Mouse (Mus musculus): ENCODE measurements around the gene P3h1. TPM values are rescaled to one million over a fixed set of nuclear protein-coding genes. Genes with fewer than 3 reads are reported as not detected.
"Not testable (repeated sequence)": the region's sequence is repeated elsewhere in the genome, so short reads cannot be mapped to it uniquely, and the experiment has no call there.

Gene P3h1
- polyA plus RNA-seq, 1 experiment from 2014 or later, result 28.5 TPM

DNA sequence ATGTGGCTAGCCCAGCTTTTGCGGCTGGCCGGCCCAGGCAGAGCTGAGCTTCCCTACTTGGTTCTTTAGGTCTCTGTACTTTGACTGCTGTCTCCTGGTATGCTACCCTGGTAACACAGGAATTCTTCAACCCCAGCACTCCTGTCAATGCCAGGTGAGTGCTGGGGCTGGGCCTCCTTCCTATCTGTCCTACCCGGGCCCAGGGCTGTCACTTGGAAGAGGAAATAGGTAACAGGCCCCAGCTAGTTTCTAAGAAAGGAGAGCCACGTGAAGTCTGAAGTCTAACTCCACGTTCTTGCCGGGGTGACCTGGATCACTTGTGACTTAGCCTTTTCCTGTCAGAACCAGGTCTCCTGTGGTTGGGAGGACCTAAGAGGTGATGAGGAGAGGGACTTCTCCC lies 24.4 kb downstream of the P3h1 start:
- no peak overlapping the region for H3K4me2 ChIP-seq (replicated peaks)
- H3K27ac ChIP-seq, result 0 out of 2 replicates have a peak overlapping the region, but pooled peaks have one; percentile 15
- H3K4me1 ChIP-seq (replicated peaks), result peaks cover 6% of the 10 kb centered on the region; the same call in 1 of the 2 replicates
- ATAC-seq, result peak; percentile 56
- H3K4me3 ChIP-seq (replicated peaks), result no peak overlapping the region
- H3K36me3 ChIP-seq, result no peaks in the 10 kb centered on the region
- WGBS, result 54% methylated on average over 6 of the region's 6 CpGs
- no peak overlapping the region for H3K9ac ChIP-seq
- no peaks in the 10 kb centered on the region for H3K27me3 ChIP-seq (replicated peaks)
- no peaks in the 10 kb centered on the region for H3K9me3 ChIP-seq

DNA sequence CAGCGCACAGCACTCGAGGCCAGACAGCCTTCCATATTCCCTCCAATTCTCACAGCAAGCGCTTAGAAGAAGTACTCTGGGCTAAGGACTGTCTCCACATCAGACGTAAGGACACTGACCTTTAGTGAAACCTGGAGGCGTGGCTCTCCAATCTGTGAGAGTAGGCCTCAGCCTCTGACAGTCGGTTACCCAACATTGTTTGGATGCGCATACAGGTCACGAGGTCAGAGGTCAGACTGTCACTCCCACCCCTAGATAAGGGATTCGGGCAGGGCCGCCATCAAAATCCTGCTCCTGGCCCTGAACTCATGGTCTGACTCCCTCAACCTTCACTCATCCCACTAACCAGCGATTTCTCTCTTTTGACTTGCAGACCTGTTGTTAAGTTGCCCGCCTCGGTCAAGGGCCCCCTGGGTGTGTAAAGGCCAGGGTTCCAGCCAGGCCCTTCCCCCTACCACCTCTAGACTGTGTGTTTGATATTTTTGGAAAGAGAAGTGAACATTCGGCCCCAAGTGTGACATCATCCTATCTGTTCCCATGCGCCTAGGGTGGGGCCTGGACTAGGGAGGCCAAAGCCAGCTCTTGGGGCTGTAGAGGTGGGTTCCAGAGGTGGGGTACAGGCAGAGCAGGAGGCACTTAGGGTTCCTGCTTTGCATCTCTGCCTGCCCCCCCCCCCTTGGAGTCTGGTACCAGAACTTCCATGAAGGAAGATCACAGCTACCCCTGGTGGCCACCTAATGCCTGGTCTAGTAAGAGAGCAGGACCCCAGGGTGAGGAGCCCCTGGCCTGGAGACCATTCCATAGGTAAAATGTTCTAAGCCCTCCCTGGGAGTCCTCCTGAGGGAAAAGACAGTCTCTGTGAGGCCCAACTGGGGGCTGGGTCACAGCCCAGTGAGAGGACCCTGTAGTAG lies 26.9 kb downstream of the P3h1 start:
- H3K4me3 ChIP-seq (replicated peaks), result no peak overlapping the region
- no peak overlapping the region for H3K27ac ChIP-seq
- 0 out of 2 replicates have a peak, but pooled peaks cover 2% of the 10 kb centered on the region for H3K4me1 ChIP-seq (replicated peaks)
- H3K36me3 ChIP-seq, result no peaks in the 10 kb centered on the region
- H3K4me2 ChIP-seq (replicated peaks), result no peak overlapping the region
- ATAC-seq, result no peak
- H3K9ac ChIP-seq, result no peak overlapping the region
- H3K27me3 ChIP-seq (replicated peaks), result no peaks in the 10 kb centered on the region
- no peaks in the 10 kb centered on the region for H3K9me3 ChIP-seq
- WGBS, result 80% methylated on average over 15 of the region's 15 CpGs

DNA sequence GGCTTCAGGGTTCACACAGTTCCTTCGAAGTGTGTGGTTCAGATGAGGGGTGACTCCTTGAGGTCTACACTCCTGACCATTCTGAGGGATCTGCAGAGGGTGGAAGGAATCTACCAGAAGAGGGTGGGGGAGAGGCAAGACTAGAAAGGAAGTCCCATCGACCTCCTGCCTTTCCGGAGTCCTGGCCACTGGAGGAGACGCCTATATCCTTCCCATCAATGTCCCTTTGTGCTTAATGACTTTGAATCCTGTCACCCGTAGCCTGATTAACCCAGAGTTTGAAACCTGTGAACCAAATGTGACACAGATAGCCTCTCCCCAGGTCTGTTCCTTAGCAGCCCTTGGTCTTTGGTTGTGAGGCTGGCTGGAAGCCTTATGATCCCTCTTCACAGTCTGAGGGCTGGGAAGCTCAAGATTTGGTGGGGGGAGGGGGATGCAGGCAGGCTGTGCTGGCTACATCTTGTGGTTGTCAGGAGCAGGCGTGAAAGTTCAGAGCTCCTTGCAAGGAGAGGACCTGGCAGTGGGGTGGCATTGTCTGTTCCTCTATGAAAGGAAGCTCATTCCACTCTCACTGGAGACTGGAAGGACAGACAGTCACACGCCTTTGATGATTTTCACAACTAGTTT lies 28.5 kb downstream of the P3h1 start:
- Histone ChIP-seq H3K27me3 (replicated peaks) (no peaks in the 10 kb centered on the region), H3K36me3 (no peaks in the 10 kb centered on the region), H3K4me2 (replicated peaks) (no peak overlapping the region), H3K9me3 (no peaks in the 10 kb centered on the region), H3K4me3 (replicated peaks) (no peak overlapping the region), H3K9ac (no peak overlapping the region), H3K4me1 (replicated peaks) (0 out of 2 replicates have a peak, but pooled peaks cover 2% of the 10 kb centered on the region), H3K27ac (no peak overlapping the region)
- ATAC-seq, result no peak
- 51% methylated on average over 7 of the region's 7 CpGs for WGBS

DNA sequence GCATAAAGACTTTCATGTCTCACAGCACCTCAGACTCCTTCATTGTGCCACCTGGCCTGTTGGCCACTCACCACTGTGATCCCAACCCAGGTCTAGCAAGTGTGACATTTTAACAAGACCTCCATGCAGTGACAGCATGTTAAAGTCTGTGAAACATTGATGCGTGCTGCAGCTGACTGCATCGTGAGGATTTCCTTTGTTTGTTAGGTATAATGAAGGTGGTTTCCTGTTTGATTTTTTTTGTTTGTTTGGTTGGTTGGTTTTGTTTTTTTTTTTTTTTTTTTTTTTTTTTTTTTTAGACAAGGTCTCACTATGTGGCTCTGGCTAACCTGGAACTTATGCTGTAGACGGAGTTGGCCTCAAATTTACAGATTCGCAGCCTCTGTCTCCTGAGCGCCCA lies 29.8 kb downstream of the P3h1 start:
- 85% methylated on average over 5 of the region's 5 CpGs for WGBS
- H3K27me3 ChIP-seq (replicated peaks), result no peaks in the 10 kb centered on the region
- ATAC-seq, result no peak

DNA sequence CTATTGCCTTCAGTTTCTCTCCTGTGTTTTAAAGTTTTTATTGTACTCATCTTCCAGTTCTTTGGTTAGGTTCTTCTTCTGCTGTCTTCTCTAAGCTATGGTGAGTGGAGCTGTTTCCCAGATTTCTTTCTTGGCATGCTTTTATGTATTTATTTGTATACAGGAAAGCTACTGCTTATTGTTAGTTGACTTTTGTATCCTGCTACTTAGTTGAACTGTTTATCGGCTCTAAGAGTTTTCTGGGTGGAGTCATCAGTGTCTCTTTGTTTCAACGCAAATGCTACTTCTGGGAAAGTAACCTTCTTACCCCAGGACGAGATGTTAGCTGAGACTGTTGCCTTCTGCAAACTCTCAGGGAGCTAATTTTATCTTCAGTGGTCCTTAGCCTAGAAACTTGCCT lies 30.7 kb downstream of the P3h1 start:
- no peak overlapping the region for H3K4me2 ChIP-seq (replicated peaks)
- no peak for ATAC-seq
- H3K27me3 ChIP-seq (replicated peaks), result no peaks in the 10 kb centered on the region
- H3K36me3 ChIP-seq, result no peaks in the 10 kb centered on the region
- 63% methylated on average over 3 of the region's 3 CpGs for WGBS
- H3K9me3 ChIP-seq, result no peaks in the 10 kb centered on the region
- H3K27ac ChIP-seq, result no peak overlapping the region
- no peak overlapping the region for H3K4me3 ChIP-seq (replicated peaks)
- 0 out of 2 replicates have a peak, but pooled peaks cover 2% of the 10 kb centered on the region for H3K4me1 ChIP-seq (replicated peaks)
- no peak overlapping the region for H3K9ac ChIP-seq

More for the DNA sequence above, 29.8 kb downstream of the P3h1 start:
- no peaks in the 10 kb centered on the region for H3K36me3 ChIP-seq
- H3K9me3 ChIP-seq, result no peaks in the 10 kb centered on the region
- no peak overlapping the region for H3K4me3 ChIP-seq (replicated peaks)
- H3K9ac ChIP-seq, result no peak overlapping the region
- no peak overlapping the region for H3K27ac ChIP-seq
- H3K4me1 ChIP-seq (replicated peaks), result 0 out of 2 replicates have a peak, but pooled peaks cover 2% of the 10 kb centered on the region
- no peak overlapping the region for H3K4me2 ChIP-seq (replicated peaks)

DNA sequence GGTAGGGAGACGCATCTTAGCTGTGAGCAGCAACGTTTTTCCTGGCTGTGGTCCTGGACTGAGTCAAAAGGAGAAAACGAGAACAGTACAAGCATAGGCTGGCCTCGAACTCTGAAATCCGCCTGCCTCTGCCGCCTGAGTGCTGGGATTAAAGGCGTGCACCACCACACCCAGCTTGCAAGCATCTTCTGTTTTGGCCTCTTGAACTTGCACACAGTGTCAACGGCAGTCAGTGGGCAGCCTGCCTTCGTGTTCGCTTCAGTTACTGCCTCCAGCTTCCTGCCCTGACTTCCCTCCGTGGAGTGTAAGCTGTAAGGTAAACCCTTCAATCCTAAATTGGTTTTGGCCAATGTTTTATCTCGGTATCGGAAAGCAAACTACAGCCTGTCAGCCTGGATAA lies 33.9 kb downstream of the P3h1 start:
- 0 out of 2 replicates have a peak, but pooled peaks cover 7% of the 10 kb centered on the region for H3K36me3 ChIP-seq
- H3K9ac ChIP-seq, result no peak overlapping the region
- no peak overlapping the region for H3K4me2 ChIP-seq (replicated peaks)
- H3K27ac ChIP-seq, result no peak overlapping the region
- H3K4me1 ChIP-seq (replicated peaks), result no peaks in the 10 kb centered on the region
- H3K9me3 ChIP-seq, result no peaks in the 10 kb centered on the region
- ATAC-seq, result no peak
- no peak overlapping the region for H3K4me3 ChIP-seq (replicated peaks)
- 71% methylated on average over 13 of the region's 13 CpGs for WGBS
- no peaks in the 10 kb centered on the region for H3K27me3 ChIP-seq (replicated peaks)

DNA sequence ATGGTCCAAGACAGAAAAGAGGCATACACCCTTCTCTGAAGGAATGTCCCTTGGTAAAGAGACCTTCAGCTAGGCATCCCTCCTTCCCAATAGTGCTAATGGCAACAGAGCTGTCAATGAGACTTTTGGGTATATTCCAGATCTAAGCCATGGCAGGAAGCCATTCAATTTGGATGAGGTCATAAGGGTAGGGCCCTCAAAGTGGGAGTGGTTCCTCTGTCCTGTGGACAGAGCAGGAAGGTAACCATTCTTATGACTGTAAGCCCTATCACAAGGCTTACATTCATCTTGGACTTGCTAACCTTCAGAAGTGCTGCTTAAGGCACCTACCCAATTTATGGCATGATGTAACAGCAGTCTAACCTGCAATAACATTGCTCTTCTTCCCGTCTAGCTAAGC lies 41.9 kb downstream of the P3h1 start:
- H3K9me3 ChIP-seq, result no peaks in the 10 kb centered on the region
- H3K27me3 ChIP-seq (replicated peaks), result no peaks in the 10 kb centered on the region
- H3K4me1 ChIP-seq (replicated peaks), result no peaks in the 10 kb centered on the region
- no peak overlapping the region for H3K4me2 ChIP-seq (replicated peaks)
- no peak overlapping the region for H3K4me3 ChIP-seq (replicated peaks)
- H3K9ac ChIP-seq, result no peak overlapping the region
- ATAC-seq, result 0 out of 2 replicates have a peak, but pooled peaks have one; percentile 37
- peaks cover 52% of the 10 kb centered on the region; the same call in 1 of the 2 replicates for H3K36me3 ChIP-seq
- 60% methylated on average over 1 of the region's 1 CpGs for WGBS
- no peak overlapping the region for H3K27ac ChIP-seq

DNA sequence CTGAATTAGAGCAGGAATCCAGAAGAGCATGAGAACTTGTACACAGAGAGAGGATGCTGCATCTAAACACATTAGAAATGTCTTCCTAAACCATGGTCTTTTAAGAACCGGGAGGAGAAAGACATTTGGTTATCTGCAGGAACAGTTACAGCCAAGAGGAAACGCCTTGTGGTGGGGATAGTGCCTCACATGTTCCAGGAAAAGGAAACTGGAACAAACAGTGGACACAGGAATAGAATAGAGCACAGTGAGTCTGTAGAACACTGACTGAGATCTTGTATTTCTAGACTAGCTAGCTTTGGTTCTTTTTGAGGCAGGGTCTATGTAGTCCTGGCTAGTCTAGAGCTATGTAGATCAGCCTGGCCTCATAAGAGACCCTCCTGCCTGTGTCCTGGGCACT lies 42.5 kb downstream of the P3h1 start:
- no peak overlapping the region for H3K27ac ChIP-seq
- H3K4me1 ChIP-seq (replicated peaks), result no peaks in the 10 kb centered on the region
- no peaks in the 10 kb centered on the region for H3K9me3 ChIP-seq
- H3K4me2 ChIP-seq (replicated peaks), result no peak overlapping the region
- H3K4me3 ChIP-seq (replicated peaks), result no peak overlapping the region
- ATAC-seq, result no peak
- H3K9ac ChIP-seq, result no peak overlapping the region
- no peaks in the 10 kb centered on the region for H3K27me3 ChIP-seq (replicated peaks)
- peaks cover 54% of the 10 kb centered on the region; the same call in 1 of the 2 replicates for H3K36me3 ChIP-seq
- WGBS, result 61% methylated on average over 2 of the region's 2 CpGs

DNA sequence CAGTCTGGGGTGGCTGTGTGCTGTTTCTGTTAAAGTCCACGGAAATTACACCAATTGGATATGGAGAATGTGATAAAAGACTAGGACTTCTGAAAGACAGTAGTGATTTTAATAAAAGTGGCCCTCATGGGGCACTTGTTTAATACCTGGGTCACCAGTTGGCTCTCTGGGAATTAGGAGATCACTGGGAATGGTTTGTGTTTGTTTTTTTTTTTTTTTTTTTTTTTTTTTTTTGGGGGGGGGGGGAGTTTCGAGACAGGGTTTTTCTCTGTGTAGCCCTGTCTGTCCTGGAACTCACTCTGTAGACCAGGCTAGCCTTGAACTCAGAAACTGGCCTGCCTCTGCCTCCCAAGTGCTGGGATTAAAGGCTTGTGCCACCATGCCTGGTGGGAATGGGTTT lies 43.0 kb downstream of the P3h1 start:
- H3K27me3 ChIP-seq (replicated peaks), result no peaks in the 10 kb centered on the region
- no peaks in the 10 kb centered on the region for H3K4me1 ChIP-seq (replicated peaks)
- no peak for ATAC-seq
- 69% methylated on average over 2 of the region's 2 CpGs for WGBS
- peaks cover 54% of the 10 kb centered on the region for H3K36me3 ChIP-seq
- no peaks in the 10 kb centered on the region for H3K9me3 ChIP-seq
- H3K4me2 ChIP-seq (replicated peaks), result no peak overlapping the region
- H3K9ac ChIP-seq, result no peak overlapping the region
- H3K27ac ChIP-seq, result no peak overlapping the region
- no peak overlapping the region for H3K4me3 ChIP-seq (replicated peaks)

DNA sequence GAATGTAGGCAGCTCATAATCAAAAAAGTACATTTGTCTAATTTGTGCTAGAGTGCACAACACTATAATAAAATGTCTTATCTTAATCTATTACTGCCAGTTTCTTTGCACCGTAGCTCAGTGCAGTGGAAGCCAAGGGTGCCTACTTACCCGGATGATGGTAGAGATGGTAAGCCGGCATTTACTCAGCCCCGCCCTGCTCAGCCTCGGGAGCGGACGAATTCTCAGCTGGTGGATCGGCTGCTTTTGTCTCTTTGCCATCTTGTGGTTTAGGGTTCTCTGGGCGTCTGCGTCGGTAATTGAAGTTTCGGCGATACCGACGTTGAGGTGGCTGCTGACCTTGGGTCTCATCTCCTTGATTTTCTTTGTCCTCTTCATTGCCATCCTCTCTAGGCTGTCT lies 46.1 kb downstream of the P3h1 start:
- H3K4me2 ChIP-seq (replicated peaks); H3K9me3 ChIP-seq; ATAC-seq; H3K27me3 ChIP-seq (replicated peaks); H3K4me3 ChIP-seq (replicated peaks); H3K27ac ChIP-seq; H3K9ac ChIP-seq; H3K4me1 ChIP-seq (replicated peaks): not testable (repeated sequence)
- peaks cover 60% of the 10 kb centered on the region for H3K36me3 ChIP-seq
- 81% methylated on average over 15 of the region's 15 CpGs for WGBS

DNA sequence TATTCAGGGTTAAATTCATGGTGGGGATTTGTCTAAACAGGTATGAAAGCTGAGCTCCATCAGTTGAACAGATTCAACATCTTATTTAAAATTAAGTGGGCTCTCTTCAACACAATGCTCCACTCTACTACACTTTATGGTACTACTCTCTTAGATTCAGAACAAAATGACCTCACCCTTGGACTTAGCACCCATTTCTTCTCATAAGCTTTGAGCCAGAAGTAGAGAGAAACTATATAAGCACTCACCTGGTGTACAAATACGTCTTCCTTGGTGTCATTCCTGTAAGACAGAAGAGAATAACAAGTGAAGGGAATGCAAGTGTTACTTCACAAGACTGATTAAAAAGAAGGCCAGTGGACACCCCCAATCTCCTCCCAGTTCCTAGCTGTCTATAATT lies 52.1 kb downstream of the P3h1 start:
- peak; percentile 86 for ATAC-seq
- Histone ChIP-seq H3K9me3 (no peaks in the 10 kb centered on the region), H3K27ac (peak overlapping the region; percentile 20; the same call in 1 of the 2 replicates), H3K9ac (no peak overlapping the region), H3K27me3 (replicated peaks) (no peaks in the 10 kb centered on the region), H3K4me2 (replicated peaks) (peak overlapping the region; percentile 27), H3K36me3 (peaks cover 26% of the 10 kb centered on the region), H3K4me1 (replicated peaks) (0 out of 2 replicates have a peak, but pooled peaks cover 4% of the 10 kb centered on the region), H3K4me3 (replicated peaks) (no peak overlapping the region)
- WGBS, result 65% methylated on average over 1 of the region's 1 CpGs

DNA sequence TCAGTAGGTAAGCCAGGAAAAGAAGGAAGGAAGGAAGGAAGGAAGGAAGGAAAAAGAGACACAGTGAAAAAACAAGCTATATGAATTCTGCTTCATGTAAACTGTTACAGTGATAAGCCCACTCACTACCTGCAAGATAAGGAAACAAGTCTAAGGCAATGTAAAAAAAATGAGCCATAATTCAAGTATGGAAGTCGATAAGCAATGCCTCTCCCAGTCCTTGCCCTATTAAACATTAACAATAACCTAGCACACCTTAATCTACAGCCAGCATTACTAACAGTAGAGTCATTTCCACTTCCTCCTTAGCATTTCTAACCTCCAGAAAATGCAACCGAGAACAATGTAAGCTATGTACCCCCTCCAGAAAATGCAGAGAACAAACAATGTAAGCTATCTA lies 52.6 kb downstream of the P3h1 start:
- Histone ChIP-seq H3K4me2 (replicated peaks) (peak overlapping the region; percentile 27), H3K4me3 (replicated peaks) (no peak overlapping the region), H3K27me3 (replicated peaks) (no peaks in the 10 kb centered on the region), H3K4me1 (replicated peaks) (0 out of 2 replicates have a peak, but pooled peaks cover 4% of the 10 kb centered on the region), H3K9me3 (no peaks in the 10 kb centered on the region), H3K27ac (peak overlapping the region; percentile 71), H3K9ac (no peak overlapping the region), H3K36me3 (peaks cover 26% of the 10 kb centered on the region)
- ATAC-seq, result peak; percentile 92
- 57% methylated on average over 2 of the region's 2 CpGs for WGBS
